Mouse (Mus musculus): ENCODE data around the gene B3gnt8.

GRCm38 (mm10) chr7:25651281-25651680, 24.8 kb downstream of the B3gnt8 start:
- TF ChIP-seq POLR2A (IDR thresholded peaks at IDR 0.05; ENCODE audit: control insufficient read depth, low read depth, low read length): no peak
- no peak for TF ChIP-seq CTCF (IDR thresholded peaks at IDR 0.05; ENCODE audit: control insufficient read depth, insufficient read depth, insufficient replicate concordance, low read depth, low read length)
